Mouse (Mus musculus): ENCODE measurements around the gene Cpsf2. TPM values are rescaled to one million over a fixed set of nuclear protein-coding genes. Genes with fewer than 3 reads are reported as not detected.

Cpsf2 gene
- polyA plus RNA-seq, 1 experiment, result 35.5 TPM

DNA sequence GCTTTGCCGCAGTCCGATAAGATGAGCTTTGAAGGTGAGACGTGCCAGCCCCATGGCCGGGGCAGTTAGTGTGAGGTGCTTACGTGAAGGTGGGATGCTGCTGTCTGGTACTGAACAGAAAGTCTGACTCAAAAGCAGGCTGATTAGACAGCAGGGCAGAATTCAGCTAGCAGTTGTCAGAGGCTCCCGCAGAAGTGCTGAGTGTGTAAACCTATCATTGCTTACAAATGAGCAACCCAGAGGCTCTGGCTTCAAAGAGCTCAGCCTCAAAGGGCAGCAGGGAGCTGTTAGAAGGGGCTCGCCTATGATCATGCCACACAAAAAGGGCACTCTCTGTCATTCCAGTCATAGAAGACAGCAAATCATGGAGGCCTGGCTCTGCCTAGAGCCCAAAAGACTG lies 66.5 kb downstream of the Cpsf2 start:
- H3K4me3 ChIP-seq (ENCODE audit: insufficient read depth, low read length), result no peak overlapping the region
- TF ChIP-seq CTCF (IDR thresholded peaks at IDR 0.05; ENCODE audit: borderline replicate concordance, insufficient read depth, low read length) (no peak), POLR2A (IDR thresholded peaks at IDR 0.05; ENCODE audit: low read depth, low read length) (no peak)
- no peak overlapping the region for H3K27ac ChIP-seq (ENCODE audit: insufficient read depth, low read length)
- H3K4me1 ChIP-seq (ENCODE audit: control insufficient read depth, insufficient read depth, low read length), result no peaks in the 10 kb centered on the region

DNA sequence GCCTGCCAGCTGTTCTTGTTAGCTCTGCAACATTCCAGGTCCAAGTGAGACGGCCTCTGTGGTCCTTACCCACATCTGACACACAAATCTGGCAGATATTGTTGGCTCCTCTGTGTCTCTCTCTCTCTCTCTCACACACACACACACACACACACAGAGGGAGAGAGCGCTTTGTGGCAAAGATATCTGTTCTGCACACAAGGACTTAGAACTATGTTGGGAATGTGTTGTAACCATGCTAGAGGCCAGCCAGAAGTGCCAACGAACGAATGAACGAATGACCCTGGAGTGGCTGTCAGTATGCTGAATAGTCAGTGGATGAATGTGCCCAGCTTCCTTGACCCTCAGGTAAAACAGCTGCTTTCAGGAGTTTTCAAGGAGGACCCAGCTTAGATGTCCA lies 68.1 kb downstream of the Cpsf2 start:
- Histone ChIP-seq H3K27ac (ENCODE audit: insufficient read depth, low read length) (no peak overlapping the region), H3K4me1 (ENCODE audit: control insufficient read depth, insufficient read depth, low read length) (no peaks in the 10 kb centered on the region), H3K4me3 (ENCODE audit: insufficient read depth, low read length) (no peak overlapping the region)
- TF ChIP-seq POLR2A (IDR thresholded peaks at IDR 0.05; ENCODE audit: low read depth, low read length) (no peak), CTCF (IDR thresholded peaks at IDR 0.05; ENCODE audit: borderline replicate concordance, insufficient read depth, low read length) (no peak)

DNA sequence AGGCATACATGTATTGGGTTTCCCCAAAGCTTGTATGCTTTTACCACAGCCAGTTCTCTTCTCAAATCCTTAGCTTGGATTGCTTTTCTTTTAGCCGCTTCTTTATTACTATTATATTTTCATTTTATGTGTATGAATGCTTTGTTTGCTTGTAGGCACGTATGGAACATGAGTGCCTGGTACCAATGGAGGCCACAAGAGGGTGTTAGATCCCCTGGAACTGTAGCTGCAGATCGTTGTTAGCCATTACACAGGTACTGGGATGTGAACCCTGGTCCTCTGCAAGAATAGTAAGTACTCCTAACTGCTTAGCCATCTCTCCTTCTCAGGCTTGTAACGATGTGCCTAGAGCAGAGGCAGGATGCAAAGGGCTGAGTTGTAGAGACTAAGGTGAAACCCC lies 78.4 kb downstream of the Cpsf2 start:
- TF ChIP-seq CTCF (IDR thresholded peaks at IDR 0.05; ENCODE audit: borderline replicate concordance, insufficient read depth, low read length) (no peak), POLR2A (IDR thresholded peaks at IDR 0.05; ENCODE audit: low read depth, low read length) (no peak)
- H3K4me3 ChIP-seq (ENCODE audit: insufficient read depth, low read length), result no peak overlapping the region
- no peaks in the 10 kb centered on the region for H3K4me1 ChIP-seq (ENCODE audit: control insufficient read depth, insufficient read depth, low read length)
- no peak overlapping the region for H3K27ac ChIP-seq (ENCODE audit: insufficient read depth, low read length)

DNA sequence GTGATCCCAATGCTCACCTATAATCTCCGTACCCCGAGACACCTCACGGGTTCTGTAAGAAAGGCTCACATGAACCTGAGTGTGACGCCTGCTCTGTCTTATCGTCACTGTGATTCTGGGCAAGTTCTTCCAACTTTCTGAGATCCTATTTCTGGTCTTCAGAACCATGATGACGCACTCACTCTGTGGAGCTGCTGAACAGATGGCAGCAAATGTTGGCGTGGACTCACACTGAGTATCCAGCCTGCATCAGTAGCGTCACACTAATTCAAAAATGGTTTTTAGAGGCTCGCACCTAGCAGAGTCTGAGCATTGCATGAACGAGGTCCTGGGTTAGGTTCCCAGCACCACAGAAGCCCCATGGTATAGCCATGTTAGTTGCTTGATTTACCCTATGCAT lies 80.0 kb downstream of the Cpsf2 start:
- TF ChIP-seq CTCF (IDR thresholded peaks at IDR 0.05; ENCODE audit: borderline replicate concordance, insufficient read depth, low read length) (no peak), POLR2A (IDR thresholded peaks at IDR 0.05; ENCODE audit: low read depth, low read length) (no peak)
- no peak overlapping the region for H3K27ac ChIP-seq (ENCODE audit: insufficient read depth, low read length)
- no peaks in the 10 kb centered on the region for H3K4me1 ChIP-seq (ENCODE audit: control insufficient read depth, insufficient read depth, low read length)
- H3K4me3 ChIP-seq (ENCODE audit: insufficient read depth, low read length), result no peak overlapping the region

Other genes with a start within 250 kb of the Cpsf2 start
- 622 and 637 TPM in 2 replicates for gene Fbln5, start 156.9 kb upstream of the Cpsf2 start, polyA plus RNA-seq (2011; ENCODE audit: insufficient read length, low read depth, missing spikeins)
- 35.3 and 35.6 TPM in 2 replicates for gene Trip11, start 62.7 kb upstream of the Cpsf2 start, polyA plus RNA-seq (2011; ENCODE audit: insufficient read length, low read depth, missing spikeins)
- 13.1 and 15.9 TPM in 2 replicates for gene Atxn3, start 17.7 kb upstream of the Cpsf2 start, polyA plus RNA-seq (2011; ENCODE audit: insufficient read length, low read depth, missing spikeins)
- not detected in 2 replicates for gene Slc24a4, start 152.7 kb downstream of the Cpsf2 start, polyA plus RNA-seq (2011; ENCODE audit: insufficient read length, low read depth, missing spikeins)